Mouse (Mus musculus): ENCODE measurements around the gene Sell. TPM values are rescaled to one million over a fixed set of nuclear protein-coding genes. Genes with fewer than 3 reads are reported as not detected.

The Sell gene
- total RNA-seq, 2 experiments from 2014 or later = not detected

Other genes starting within 250 kb of the Sell start
- 10 to 100 TPM; 18.6 to 22.6 TPM for gene Scyl3, start 132.9 kb upstream of the Sell start, total RNA-seq (2021)
- gene BC055324, start 67.2 kb upstream of the Sell start, total RNA-seq (2021) = 1 to 10 TPM in 1 of 2 experiments, under 1 TPM in 1; 0.91 to 1.8 TPM
- gene Mettl18, start 67.1 kb upstream of the Sell start, total RNA-seq (2021) = 1 to 10 TPM; 6.9 to 7.2 TPM
- gene Sele, start 13.7 kb upstream of the Sell start, total RNA-seq (2021) = not detected
- under 1 TPM in 1 of 2 experiments, not detected in 1; 0.38 TPM for gene Selp, start 53.3 kb downstream of the Sell start, total RNA-seq (2021)
- gene F5, start 89.9 kb downstream of the Sell start, total RNA-seq (2021) = 1 to 10 TPM in 1 of 2 experiments, under 1 TPM in 1; 0.57 to 1.5 TPM
- gene Slc19a2, start 187.1 kb downstream of the Sell start, total RNA-seq (2021) = 10 to 100 TPM; 12.8 to 15.6 TPM
- 10 to 100 TPM; 21.1 to 21.8 TPM for gene Ccdc181, start 213.6 kb downstream of the Sell start, total RNA-seq (2021)
- 10 to 100 TPM; 24.6 to 26.1 TPM for gene Nme7, start 242.1 kb downstream of the Sell start, total RNA-seq (2021)
- 10 to 100 TPM; 23.0 to 23.4 TPM for gene Blzf1, start 245.5 kb downstream of the Sell start, total RNA-seq (2021)